Mouse (Mus musculus) heart, embryonic 10.5 days (tissue): Measurements from ENCODE around the gene E130218I03Rik. TPM values are rescaled to one million over a fixed set of nuclear protein-coding genes. Genes with fewer than 3 reads are reported as not detected.
A peak's percentile ranks its signal among the peaks of the same experiment; 100 is the strongest.

Source experiments
- DNase-seq: peaks from one replicate; pipeline ENCODE4 v3.0.0-alpha.2; 2017; ENCODE audit warnings: low spot score
- H3K27ac ChIP-seq: fragments of 300-500 bp; sonication (generic); 2 replicates; pipeline ENCODE4 v1.5.1; 2016; ENCODE audit warnings: mild to moderate bottlenecking
- H3K27me3 ChIP-seq: fragments of 300-500 bp; sonication (generic); 2 replicates; pipeline ENCODE4 v1.6.1; 2016; ENCODE audit warnings: mild to moderate bottlenecking; ENCODE audit not compliant: poor library complexity, insufficient read depth, severe bottlenecking
- H3K36me3 ChIP-seq: fragments of 300-500 bp; sonication (generic); 2 replicates; pipeline ENCODE4 v1.6.1; 2016; ENCODE audit warnings: mild to moderate bottlenecking, moderate library complexity
- H3K4me1 ChIP-seq: fragments of 300-500 bp; sonication (generic); 2 replicates; pipeline ENCODE4 v1.6.1; 2016; ENCODE audit warnings: mild to moderate bottlenecking
- H3K4me3 ChIP-seq: fragments of 300-500 bp; sonication (generic); 2 replicates; pipeline ENCODE4 v1.5.1; 2016; ENCODE audit warnings: mild to moderate bottlenecking, moderate library complexity
- H3K9me3 ChIP-seq: fragments of 300-500 bp; sonication (generic); 2 replicates; pipeline ENCODE4 v1.6.1; 2016; ENCODE audit warnings: mild to moderate bottlenecking, moderate library complexity
- WGBS: fragments of 180-500 bp; shearing (Covaris S2); methylation state at CpG from one replicate; pipeline ENCODE4 v1.1.7; 2016; 5-methylcytosine and 5-hydroxymethylcytosine counted together
- polyA plus RNA-seq: library from polyadenylated mRNA; unstranded; fragments of >200 nt; fragmentation: Nextera tagmentation; extraction: Ambion mirVana; gene quantifications from 2 replicates; pipeline ENCODE4 v1.2.1, GENCODE M21; 2016

E130218I03Rik gene
- 0.19 and 0.28 TPM in 2 replicates for polyA plus RNA-seq

DNA sequence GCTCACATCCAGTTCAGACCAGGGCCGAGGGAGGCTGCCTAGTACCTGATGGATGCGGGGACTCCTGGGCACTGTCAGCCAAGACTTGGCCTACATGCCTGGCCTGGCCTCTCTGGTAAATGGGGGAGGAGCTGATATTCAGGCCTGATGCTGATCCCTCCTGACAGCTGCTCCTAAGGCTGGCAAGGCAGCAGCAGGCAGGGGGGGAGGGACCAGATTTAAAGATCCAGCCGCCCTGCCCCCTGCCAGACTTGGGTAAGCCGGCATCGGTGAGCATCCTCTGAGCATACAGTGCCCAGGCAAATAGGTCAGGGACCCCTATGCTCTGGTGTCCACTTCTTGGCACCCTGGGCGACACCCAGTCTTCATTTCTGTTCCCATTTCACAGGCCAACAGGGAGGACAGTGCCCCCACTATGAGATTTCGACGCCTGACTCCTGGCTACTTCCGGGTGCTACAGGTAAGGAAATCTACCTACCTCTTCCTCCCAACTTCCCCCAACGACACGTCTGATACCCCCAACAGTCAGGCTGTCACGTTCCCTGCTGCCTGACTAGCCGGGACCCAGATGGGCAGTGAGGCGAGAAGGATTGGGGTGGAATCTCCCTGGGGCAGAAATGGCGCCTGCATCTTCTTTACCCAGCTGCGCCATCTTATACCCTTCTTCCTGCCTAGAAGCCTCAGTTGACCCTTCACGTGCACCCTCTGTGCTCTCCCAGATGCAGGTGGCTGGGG is at the start of gene E130218I03Rik:
E130218I03Rik (plus strand) TSS at position 147 of the 735 bp plus-strand sequence.
- WGBS, result 89% methylated on average over 17 of the region's 17 CpGs
- H3K9me3 ChIP-seq, result no peaks in the 10 kb centered on the region
- H3K36me3 ChIP-seq, result peaks cover 10% of the 10 kb centered on the region; the same call in 1 of the 2 replicates
- DNase-seq, result no peak
- peak within 1 kb of the TSS; percentile 98 for H3K4me3 ChIP-seq
- H3K27ac ChIP-seq, result no peak within 1 kb of the TSS
- H3K27me3 ChIP-seq, result peaks cover 30% of the 10 kb centered on the region
- peaks cover 31% of the 10 kb centered on the region for H3K4me1 ChIP-seq

- DNase-seq, result no peak
- Histone ChIP-seq H3K27me3 (no peaks in the 10 kb centered on the region), H3K36me3 (no peaks in the 10 kb centered on the region), H3K9me3 (no peaks in the 10 kb centered on the region), H3K4me1 (no peaks in the 10 kb centered on the region), H3K4me3 (no peak overlapping the region), H3K27ac (no peak overlapping the region)
- 82% methylated on average over 2 of the region's 2 CpGs for WGBS
Measured at GRCm38 (mm10) chr4:134199371-134199770, 44.1 kb upstream of the E130218I03Rik start.

DNA sequence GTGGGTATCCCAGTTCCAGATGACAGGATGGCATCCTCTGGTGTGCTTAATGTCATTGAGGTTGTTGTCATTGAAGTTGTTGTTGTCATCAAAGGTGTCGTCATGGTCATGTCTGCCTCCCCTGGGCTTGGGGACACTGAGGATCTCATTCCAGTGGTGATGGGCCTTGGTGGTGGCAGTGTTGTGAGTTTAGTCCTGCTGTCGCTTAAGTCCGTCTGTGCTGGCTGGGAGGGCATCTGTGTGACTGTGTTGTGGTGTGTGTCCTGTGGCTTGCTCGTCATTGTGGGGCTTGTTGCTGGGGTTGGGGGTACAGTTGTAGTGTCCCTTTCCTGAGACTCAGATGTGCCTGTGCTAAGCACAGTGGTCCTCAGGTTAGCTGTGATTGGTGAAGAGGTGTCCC is 40.6 kb upstream of the E130218I03Rik start, which contains the start of gene Gm7534:
Gm7534 (minus strand) TSS at position 101 of the 400 bp plus-strand sequence.
- H3K36me3 ChIP-seq, result no peaks in the 10 kb centered on the region
- H3K4me1 ChIP-seq, result no peaks in the 10 kb centered on the region
- no peak within 1 kb of the TSS for H3K27ac ChIP-seq
- WGBS, result 87% methylated on average over 4 of the region's 4 CpGs
- no peaks in the 10 kb centered on the region for H3K9me3 ChIP-seq
- H3K4me3 ChIP-seq, result no peak within 1 kb of the TSS
- DNase-seq, result no peak
- no peaks in the 10 kb centered on the region for H3K27me3 ChIP-seq

- Histone ChIP-seq H3K9me3 (no peaks in the 10 kb centered on the region), H3K4me3 (no peak overlapping the region), H3K27ac (no peak overlapping the region), H3K4me1 (peaks cover under 1% of the 10 kb centered on the region), H3K36me3 (no peaks in the 10 kb centered on the region), H3K27me3 (no peaks in the 10 kb centered on the region)
- DNase-seq, result no peak
- 75% methylated on average over 17 of the region's 17 CpGs for WGBS
Measured at GRCm38 (mm10) chr4:134203340-134203896, 40.0 kb upstream of the E130218I03Rik start.

DNA sequence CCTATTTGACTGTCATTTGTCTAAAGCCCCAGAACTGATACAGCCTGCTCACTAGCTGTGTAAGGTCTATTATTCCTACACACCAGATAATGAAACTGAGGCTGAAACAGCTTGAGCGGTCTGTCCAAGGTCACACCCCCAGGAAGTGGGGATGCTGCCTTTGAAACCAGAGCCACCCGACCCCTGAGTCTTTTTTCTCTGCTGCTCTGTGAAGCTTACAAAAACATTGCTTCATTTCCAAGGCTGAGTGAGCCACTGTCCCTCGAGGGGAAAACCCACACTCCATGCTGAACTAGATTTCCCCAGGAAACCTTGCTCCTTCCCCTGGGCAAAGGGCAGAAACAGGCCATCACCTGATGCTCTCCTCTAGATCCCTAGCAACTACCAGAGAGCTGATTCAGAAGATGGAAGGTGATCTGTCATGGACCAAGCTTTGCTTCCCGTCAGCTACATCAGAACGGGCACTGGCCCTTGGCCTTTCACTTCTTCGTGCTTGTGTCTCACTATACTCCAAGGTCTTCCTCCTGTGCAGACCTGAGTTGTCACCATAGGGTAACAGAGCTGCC is 36.9 kb upstream of the E130218I03Rik start:
- Histone ChIP-seq H3K27ac (no peak overlapping the region), H3K4me3 (no peak overlapping the region), H3K27me3 (no peaks in the 10 kb centered on the region), H3K9me3 (no peaks in the 10 kb centered on the region), H3K4me1 (peaks cover 10% of the 10 kb centered on the region), H3K36me3 (no peaks in the 10 kb centered on the region)
- whole genome bisulfite sequencing, result 53% methylated on average over 6 of the region's 6 CpGs
- no peak for DNase-seq

DNA sequence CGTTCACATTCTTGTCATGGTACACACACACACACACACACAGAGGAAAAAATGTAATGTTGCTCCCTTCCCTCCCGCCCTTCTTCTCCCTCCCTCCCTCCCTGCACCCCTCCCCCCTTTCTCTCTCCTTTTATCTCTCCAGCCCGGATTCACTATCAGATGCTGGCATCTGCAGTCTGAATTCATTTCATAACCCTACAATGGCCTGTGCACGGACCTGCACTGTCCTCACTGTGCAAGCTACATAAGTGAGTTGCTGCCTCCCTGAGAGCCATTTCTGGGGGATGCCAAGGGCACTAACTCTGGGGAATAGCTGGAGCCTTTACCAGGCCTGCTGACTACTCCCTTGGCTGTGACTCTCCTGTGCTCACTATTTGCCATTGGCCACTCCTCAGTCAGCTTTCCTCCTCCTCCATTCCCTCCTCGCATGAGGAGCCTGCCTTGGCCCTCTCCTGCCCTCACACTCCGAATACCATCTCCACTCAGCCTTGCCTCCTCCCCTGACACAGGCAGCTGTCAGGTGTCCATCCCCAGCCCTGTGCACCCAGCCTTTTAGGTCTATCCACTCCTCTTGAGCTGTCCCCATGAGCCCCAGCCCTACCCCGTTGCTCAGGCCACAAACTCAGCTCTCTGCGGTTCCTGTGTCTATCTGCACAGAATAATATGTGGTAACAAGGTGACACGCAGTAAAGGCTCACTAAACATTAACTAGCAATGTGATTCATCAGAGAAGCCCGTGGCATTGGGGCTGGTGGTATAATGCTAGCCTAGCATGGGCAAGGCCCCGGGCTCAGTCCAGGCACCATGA is 20.5 kb upstream of the E130218I03Rik start:
- no peak overlapping the region; the same call in 1 of the 2 replicates for H3K27ac ChIP-seq
- no peaks in the 10 kb centered on the region for H3K36me3 ChIP-seq
- WGBS, result 61% methylated on average over 11 of the region's 11 CpGs
- H3K27me3 ChIP-seq, result 0 out of 2 replicates have a peak, but pooled peaks cover 4% of the 10 kb centered on the region
- DNase-seq, result no peak
- H3K4me1 ChIP-seq, result 0 out of 2 replicates have a peak, but pooled peaks cover 9% of the 10 kb centered on the region
- no peaks in the 10 kb centered on the region for H3K9me3 ChIP-seq
- no peak overlapping the region for H3K4me3 ChIP-seq

DNA sequence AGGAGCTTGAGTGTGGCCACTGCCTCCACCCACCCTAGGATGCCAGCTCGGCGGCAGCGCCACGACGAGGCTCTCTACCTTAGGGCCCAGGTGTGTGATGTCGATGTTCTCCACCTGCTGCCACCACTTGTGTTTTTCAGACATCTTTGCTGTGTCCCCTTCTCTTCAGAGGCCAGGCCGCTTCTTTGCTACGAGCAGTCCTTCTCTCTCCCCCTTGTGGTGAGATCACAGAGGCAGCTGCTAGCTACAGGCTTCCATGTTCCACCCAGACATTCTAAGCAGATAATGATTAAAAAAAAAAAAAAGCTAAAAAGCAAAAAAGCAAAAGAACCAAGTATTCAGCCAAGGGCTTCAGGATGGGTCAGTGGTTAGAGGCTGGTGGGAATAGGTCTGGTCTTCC is 16.3 kb upstream of the E130218I03Rik start, which contains the start of gene Catsper4:
Catsper4 (minus strand) TSS at position 190 of the 400 bp plus-strand sequence.
- no peak for DNase-seq
- 72% methylated on average over 8 of the region's 8 CpGs for WGBS
- no peak within 1 kb of the TSS for H3K4me3 ChIP-seq

GRCm38 (mm10) chr4:134230431-134230830 is 13.0 kb upstream of the E130218I03Rik start:
- DNase-seq, result no peak
- H3K36me3 ChIP-seq, result no peaks in the 10 kb centered on the region
- 22% methylated on average over 8 of the region's 8 CpGs for WGBS
- H3K4me1 ChIP-seq, result peaks cover 8% of the 10 kb centered on the region
- H3K4me3 ChIP-seq, result no peak overlapping the region
- no peaks in the 10 kb centered on the region for H3K9me3 ChIP-seq
- H3K27ac ChIP-seq, result no peak overlapping the region
- peaks cover 38% of the 10 kb centered on the region for H3K27me3 ChIP-seq

More for the DNA sequence above, 16.3 kb upstream of the E130218I03Rik start, which contains the start of gene Catsper4:
- H3K9me3 ChIP-seq, result no peaks in the 10 kb centered on the region
- peaks cover 8% of the 10 kb centered on the region for H3K27me3 ChIP-seq
- H3K36me3 ChIP-seq, result no peaks in the 10 kb centered on the region
- no peak within 1 kb of the TSS for H3K27ac ChIP-seq
- peaks cover 10% of the 10 kb centered on the region for H3K4me1 ChIP-seq

DNA sequence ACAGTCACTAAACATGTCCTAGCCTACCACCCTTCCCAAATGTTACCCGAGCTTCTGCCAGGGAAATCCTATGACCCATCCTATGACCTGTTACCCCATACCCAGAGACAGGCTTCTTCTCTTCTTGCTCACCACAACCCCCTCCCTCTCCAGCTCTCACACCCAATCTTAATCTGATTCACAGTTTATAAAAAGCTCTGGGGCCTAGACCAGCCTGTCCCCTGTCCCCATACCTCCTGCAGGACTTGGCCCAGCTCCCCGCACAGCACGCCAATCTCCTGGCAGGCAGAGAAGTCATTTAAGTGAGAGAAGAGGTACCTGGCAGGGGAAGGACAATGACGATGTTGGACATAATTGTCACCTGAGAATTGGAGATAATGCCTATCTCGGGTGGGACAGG is 8.6 kb upstream of the E130218I03Rik start:
- no peak overlapping the region for H3K27ac ChIP-seq
- peaks cover 68% of the 10 kb centered on the region for H3K27me3 ChIP-seq
- peaks cover 24% of the 10 kb centered on the region for H3K4me1 ChIP-seq
- DNase-seq, result no peak
- H3K36me3 ChIP-seq, result no peaks in the 10 kb centered on the region
- H3K4me3 ChIP-seq, result no peak overlapping the region
- WGBS, result 71% methylated on average over 5 of the region's 5 CpGs
- H3K9me3 ChIP-seq, result no peaks in the 10 kb centered on the region

DNA sequence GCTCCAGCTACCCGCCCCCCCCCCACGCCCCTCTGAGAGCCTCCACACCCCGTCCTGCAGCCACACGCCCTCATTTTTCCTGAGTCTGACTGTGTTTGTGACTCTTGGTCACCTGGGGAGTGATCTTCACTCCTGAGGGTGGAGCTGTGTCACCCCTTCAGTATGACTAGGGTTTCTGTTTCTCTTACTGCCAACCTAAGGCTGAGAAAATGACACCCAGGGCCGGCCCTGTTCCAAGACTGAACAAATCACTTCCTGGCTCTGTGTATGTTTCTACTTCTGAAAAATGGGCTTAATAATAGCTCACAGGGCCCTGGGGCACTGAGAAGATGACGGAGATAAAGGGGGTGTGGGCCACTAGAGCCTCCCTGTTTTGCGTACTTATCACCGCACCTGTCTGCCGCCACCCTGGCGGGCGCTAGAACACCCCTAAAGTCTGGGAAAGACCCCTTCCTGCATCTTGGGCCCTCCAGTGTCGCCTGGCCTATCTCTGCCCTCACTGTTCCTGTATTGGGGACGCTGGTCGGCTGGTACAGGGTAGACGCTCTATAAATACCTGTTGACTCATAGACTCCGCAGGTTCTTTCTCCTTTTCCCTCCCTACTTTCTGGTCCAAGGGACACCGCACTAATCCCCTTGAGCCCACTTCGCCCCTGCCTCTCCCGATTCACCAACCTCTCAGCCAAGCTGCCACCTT is 5.7 kb upstream of the E130218I03Rik start:
- Histone ChIP-seq H3K27me3 (peaks cover 60% of the 10 kb centered on the region), H3K27ac (peak overlapping the region; percentile 74), H3K9me3 (no peaks in the 10 kb centered on the region), H3K36me3 (no peaks in the 10 kb centered on the region), H3K4me3 (peak overlapping the region; percentile 59), H3K4me1 (peaks cover 20% of the 10 kb centered on the region)
- DNase-seq, result no peak
- 12% methylated on average over 18 of the region's 19 CpGs for WGBS

DNA sequence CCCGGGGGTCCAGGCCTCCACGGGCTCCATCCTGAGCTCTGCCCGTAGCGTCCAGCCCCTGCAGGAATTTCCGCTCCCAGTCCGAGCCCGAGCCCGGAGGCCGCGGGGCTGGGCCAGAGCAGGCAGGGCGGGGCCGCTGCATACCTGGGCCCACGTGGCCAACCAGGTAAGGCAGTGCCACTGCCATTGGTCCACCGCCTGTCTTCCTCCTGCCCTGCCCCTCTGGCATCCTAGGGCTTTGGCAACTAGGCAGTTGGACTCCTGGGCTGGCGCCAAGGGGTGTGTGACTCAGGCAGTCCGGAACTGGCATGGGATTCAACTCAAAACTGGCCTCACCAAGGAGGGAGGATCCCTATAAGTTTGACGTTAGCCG is 5.2 kb upstream of the E130218I03Rik start, which contains the start of gene Cnksr1:
Cnksr1 (minus strand) TSS at position 121 of the 373 bp plus-strand sequence.
- Histone ChIP-seq H3K4me3 (peak within 1 kb of the TSS; percentile 59), H3K4me1 (peaks cover 20% of the 10 kb centered on the region), H3K27me3 (peaks cover 54% of the 10 kb centered on the region), H3K27ac (peak within 1 kb of the TSS; percentile 74), H3K36me3 (no peaks in the 10 kb centered on the region), H3K9me3 (no peaks in the 10 kb centered on the region)
- no peak for DNase-seq
- 1% methylated on average over 18 of the region's 18 CpGs for WGBS

- no peak for DNase-seq
- H3K27me3 ChIP-seq, result peaks cover 50% of the 10 kb centered on the region
- H3K4me1 ChIP-seq, result peaks cover 24% of the 10 kb centered on the region
- WGBS, result 12% methylated on average over 10 of the region's 10 CpGs
- H3K36me3 ChIP-seq, result peaks cover 4% of the 10 kb centered on the region; the same call in 1 of the 2 replicates
- no peak overlapping the region for H3K27ac ChIP-seq
- no peaks in the 10 kb centered on the region for H3K9me3 ChIP-seq
- H3K4me3 ChIP-seq, result peak overlapping the region; percentile 59
Measured at GRCm38 (mm10) chr4:134238686-134239085, 4.8 kb upstream of the E130218I03Rik start.
